Mouse (Mus musculus) small intestine, adult 2 months (tissue): ENCODE data around the gene Jarid2.

Experiments
- CTCF ChIP-seq: fragments of 200-500 bp; IDR thresholded peaks from 2 replicates; pipeline ENCODE4 v1.5.1; 2012; ENCODE audit warnings: low read depth, mild to moderate bottlenecking, control low read depth, inconsistent platforms, low read length, moderate library complexity, mixed read lengths; ENCODE audit not compliant: insufficient replicate concordance, insufficient read length; ENCODE audit errors: extremely low read depth
- POLR2A ChIP-seq: fragments of 200-500 bp; IDR thresholded peaks from 2 replicates; pipeline ENCODE4 v1.6.1; 2012; ENCODE audit warnings: low read depth, mild to moderate bottlenecking, control low read depth, inconsistent platforms, low read length, moderate library complexity

- TF ChIP-seq CTCF (no peak), POLR2A (no peak)
Measured at GRCm38 (mm10) chr13:44755434-44755833, 26.2 kb downstream of the Jarid2 start.
